Mouse (Mus musculus): ENCODE data around the gene Scn2b. TPM values are rescaled to one million over a fixed set of nuclear protein-coding genes. Genes with fewer than 3 reads are reported as not detected.

Gene Scn2b
- polyA plus RNA-seq, 1 experiment from 2014 or later: 3.0 TPM

DNA sequence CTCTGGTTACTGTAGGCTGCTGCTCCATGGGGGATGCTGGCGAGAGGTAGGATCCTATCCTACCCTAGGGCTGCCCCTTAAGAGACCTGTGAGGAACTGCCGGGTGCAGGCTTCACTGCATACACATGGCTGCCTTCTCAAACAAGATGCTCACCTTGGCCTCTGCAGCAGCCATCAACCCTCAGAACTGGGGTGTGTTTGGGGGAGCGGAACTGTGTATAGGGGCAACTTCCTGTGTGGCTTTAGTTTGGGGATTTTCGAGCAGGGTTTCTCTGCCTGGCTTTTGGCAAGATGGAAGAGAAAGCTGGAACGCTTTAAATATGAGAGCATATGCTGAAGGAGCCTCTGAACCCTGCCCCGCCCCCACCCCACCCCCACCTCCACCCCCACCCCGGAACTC lies 9.4 kb downstream of the Scn2b start:
- no peak for ATAC-seq
- Histone ChIP-seq H3K27ac (ENCODE audit: low read depth, low read length) (no peak overlapping the region), H3K4me1 (ENCODE audit: control insufficient read depth, insufficient read depth, low read length) (peaks cover 5% of the 10 kb centered on the region), H3K4me2 (ENCODE audit: low read length) (no peak overlapping the region), H3K36me3 (ENCODE audit: control insufficient read depth, insufficient read depth, low read length) (no peaks in the 10 kb centered on the region), H3K9ac (ENCODE audit: low read length) (no peak overlapping the region), H3K9me3 (replicated peaks; ENCODE audit: control insufficient read depth, low read length) (no peaks in the 10 kb centered on the region), H3K27me3 (replicated peaks; ENCODE audit: control insufficient read depth, insufficient read depth, low read length) (no peaks in the 10 kb centered on the region), H3K4me3 (ENCODE audit: low read depth, low read length) (no peak overlapping the region)
- no peak for DNase-seq (ENCODE audit: low spot score)
- WGBS: 64% methylated on average over 7 of the region's 7 CpGs

DNA sequence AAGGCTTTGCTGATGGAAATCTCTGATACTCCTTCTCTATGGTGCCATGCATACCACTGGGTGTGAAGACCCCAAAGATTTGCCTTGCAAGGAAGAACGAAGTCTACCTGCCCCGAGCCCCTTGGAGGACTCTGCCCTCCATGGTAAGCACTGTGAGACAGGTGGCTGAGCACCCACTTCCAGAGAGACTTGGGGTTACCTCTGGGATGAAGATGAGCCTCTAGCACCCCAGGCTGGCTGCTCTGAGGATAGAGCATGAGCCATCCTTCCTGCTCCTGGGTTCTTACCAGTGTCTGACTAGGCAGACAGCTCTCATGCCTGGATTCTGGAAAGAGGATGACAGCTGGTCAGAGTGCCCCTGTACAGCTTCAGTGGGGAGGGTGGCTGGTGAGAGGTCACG lies 12.5 kb downstream of the Scn2b start:
- H3K36me3 ChIP-seq (ENCODE audit: control insufficient read depth, insufficient read depth, low read length): no peaks in the 10 kb centered on the region
- 81% methylated on average over 3 of the region's 3 CpGs for WGBS
- H3K27ac ChIP-seq (ENCODE audit: low read depth, low read length): no peak overlapping the region
- no peaks in the 10 kb centered on the region for H3K9me3 ChIP-seq (replicated peaks; ENCODE audit: control insufficient read depth, low read length)
- H3K9ac ChIP-seq (ENCODE audit: low read length): no peak overlapping the region
- H3K4me1 ChIP-seq (ENCODE audit: control insufficient read depth, insufficient read depth, low read length): no peaks in the 10 kb centered on the region
- ATAC-seq: no peak
- H3K4me2 ChIP-seq (ENCODE audit: low read length): no peak overlapping the region
- H3K27me3 ChIP-seq (replicated peaks; ENCODE audit: control insufficient read depth, insufficient read depth, low read length): 0 out of 2 replicates have a peak, but pooled peaks cover 6% of the 10 kb centered on the region
- DNase-seq (ENCODE audit: low spot score): no peak
- no peak overlapping the region for H3K4me3 ChIP-seq (ENCODE audit: low read depth, low read length)

DNA sequence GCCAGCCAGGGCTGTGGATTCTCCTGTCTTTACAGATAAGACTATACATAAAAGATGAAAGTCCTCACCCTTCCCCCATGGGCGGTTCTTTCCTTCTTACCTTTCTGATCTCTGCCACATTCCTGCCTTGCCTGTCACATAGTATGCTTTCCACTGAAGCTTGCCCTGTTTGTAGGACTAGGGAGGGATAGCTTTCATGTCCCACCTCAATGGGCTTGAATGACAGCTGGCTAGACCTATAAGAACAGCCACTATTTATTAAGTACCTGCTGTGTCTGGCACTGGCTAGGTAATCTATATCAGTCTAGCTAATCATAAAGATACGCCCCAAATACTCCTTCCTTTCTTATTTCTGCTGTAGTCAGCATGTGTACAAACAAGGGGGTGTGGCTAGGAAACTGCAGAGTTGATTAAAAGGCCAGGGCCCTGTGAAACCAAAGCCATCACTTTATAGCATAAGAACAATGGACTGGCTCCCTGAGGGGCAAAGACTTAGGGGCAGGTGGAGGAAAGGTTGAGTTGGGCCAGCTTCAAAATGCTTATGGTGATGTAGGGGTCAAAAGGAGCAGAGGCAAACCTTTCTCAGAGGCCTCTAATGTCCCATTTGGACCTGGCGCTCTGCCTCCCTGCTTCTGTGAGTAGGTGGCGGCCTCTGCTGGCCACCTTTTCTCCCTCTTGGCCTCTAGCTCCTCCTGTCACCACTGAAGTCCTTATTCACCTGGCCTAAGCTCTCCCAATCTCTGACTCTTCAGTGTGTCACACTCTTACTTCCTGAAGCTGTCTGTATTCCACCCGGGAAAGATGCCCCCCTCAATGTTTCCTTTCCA lies 16.1 kb downstream of the Scn2b start:
- DNase-seq (ENCODE audit: low spot score) (peak; percentile 52), ATAC-seq (no peak)
- no peak overlapping the region for H3K9ac ChIP-seq (ENCODE audit: low read length)
- 21% methylated on average over 5 of the region's 5 CpGs for WGBS
- H3K4me3 ChIP-seq (ENCODE audit: low read depth, low read length): no peak overlapping the region
- H3K9me3 ChIP-seq (replicated peaks; ENCODE audit: control insufficient read depth, low read length): no peaks in the 10 kb centered on the region
- H3K36me3 ChIP-seq (ENCODE audit: control insufficient read depth, insufficient read depth, low read length): no peaks in the 10 kb centered on the region
- H3K4me2 ChIP-seq (ENCODE audit: low read length): no peak overlapping the region
- H3K27me3 ChIP-seq (replicated peaks; ENCODE audit: control insufficient read depth, insufficient read depth, low read length): peaks cover 32% of the 10 kb centered on the region
- no peak overlapping the region for H3K27ac ChIP-seq (ENCODE audit: low read depth, low read length)
- no peaks in the 10 kb centered on the region for H3K4me1 ChIP-seq (ENCODE audit: control insufficient read depth, insufficient read depth, low read length)

DNA sequence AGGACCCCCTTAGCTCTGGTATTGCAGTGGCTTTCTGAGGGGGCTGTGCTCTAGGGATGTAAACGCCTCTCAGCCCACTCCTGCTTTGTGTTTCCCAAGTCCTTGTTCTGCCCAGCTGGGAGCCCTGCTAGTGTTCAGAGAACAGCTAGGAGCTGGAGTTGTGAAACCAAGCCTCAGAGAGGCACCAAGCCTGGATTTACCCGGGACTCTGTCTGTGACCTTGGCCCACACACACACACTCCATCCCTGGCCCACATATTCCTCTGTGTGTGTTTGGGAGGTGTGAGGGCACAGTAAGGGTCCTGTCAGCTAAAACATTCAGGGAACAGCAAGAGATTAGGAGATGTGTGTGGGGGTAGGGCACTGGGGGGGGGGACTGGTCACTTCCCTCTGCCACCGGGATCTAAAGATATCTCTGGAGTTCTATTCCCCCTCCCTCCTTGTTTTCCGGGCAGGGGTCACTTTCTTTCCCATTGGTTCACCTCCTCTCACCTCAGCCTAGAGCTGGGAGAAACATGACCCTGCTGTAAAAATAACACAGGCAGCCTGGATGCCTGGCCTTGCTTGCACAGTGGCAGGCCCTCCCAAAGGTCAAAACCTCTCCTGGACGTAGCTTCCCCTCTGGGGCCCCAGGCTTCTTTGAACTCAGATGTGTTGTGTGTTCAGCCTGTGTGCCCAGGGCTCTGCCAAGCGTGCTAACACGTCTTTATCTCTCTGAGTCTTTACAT lies 19.0 kb downstream of the Scn2b start:
- no peaks in the 10 kb centered on the region for H3K9me3 ChIP-seq (replicated peaks; ENCODE audit: control insufficient read depth, low read length)
- H3K27ac ChIP-seq (ENCODE audit: low read depth, low read length): no peak overlapping the region
- H3K4me3 ChIP-seq (ENCODE audit: low read depth, low read length): no peak overlapping the region
- peaks cover 51% of the 10 kb centered on the region for H3K27me3 ChIP-seq (replicated peaks; ENCODE audit: control insufficient read depth, insufficient read depth, low read length)
- 17% methylated on average over 7 of the region's 7 CpGs for WGBS
- H3K36me3 ChIP-seq (ENCODE audit: control insufficient read depth, insufficient read depth, low read length): no peaks in the 10 kb centered on the region
- no peak overlapping the region for H3K9ac ChIP-seq (ENCODE audit: low read length)
- no peaks in the 10 kb centered on the region for H3K4me1 ChIP-seq (ENCODE audit: control insufficient read depth, insufficient read depth, low read length)
- no peak for DNase-seq (ENCODE audit: low spot score)
- H3K4me2 ChIP-seq (ENCODE audit: low read length): no peak overlapping the region
- ATAC-seq: no peak

DNA sequence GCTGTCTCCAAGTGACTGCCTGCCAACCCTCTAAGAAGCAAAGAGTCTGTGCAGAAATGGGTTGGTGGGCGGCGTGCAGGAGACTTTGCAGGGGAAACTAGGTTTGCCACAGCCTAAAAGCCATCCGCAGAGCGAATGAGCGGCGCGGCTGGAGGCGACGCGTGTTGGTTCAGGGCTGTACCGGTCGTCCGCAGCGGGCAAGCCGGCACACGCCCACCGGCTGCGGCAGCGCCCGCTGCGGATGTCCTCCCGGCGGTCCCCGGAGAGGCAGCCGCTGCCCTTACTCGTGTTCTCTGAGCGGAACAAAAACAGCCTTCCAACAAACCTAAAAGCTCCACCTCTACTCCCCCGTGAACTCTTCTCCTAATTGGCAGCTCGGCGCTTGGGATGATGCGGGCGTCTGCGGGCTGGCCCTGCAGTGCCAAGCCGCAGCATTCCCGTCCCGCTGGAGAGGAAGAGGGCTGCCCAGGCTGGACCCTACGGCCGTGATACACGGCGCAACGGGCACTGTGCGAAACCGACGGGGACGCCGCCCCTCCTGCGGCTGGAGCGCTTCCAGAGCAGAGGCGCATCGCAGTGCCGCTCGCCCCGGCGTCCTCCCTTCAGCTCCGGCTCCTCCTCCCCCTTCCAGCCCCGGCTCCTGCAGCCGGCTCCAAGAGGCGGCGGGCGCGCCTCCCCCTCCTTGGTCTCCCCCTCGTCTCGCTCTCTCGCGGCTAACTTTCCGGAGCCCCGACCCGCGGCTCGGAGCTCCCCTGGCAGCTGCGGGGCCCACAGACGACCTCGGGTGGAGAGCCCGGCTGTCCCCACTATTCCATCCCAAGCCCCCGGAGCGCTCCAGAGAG lies 20.8 kb downstream of the Scn2b start, which contains the start of gene Scn4b:
Scn4b (plus strand) TSS at position 205 of the 842 bp plus-strand sequence.
- peaks cover 51% of the 10 kb centered on the region for H3K27me3 ChIP-seq (replicated peaks; ENCODE audit: control insufficient read depth, insufficient read depth, low read length)
- peak within 1 kb of the TSS; percentile 44 for H3K4me3 ChIP-seq (ENCODE audit: low read depth, low read length)
- H3K4me1 ChIP-seq (ENCODE audit: control insufficient read depth, insufficient read depth, low read length): no peaks in the 10 kb centered on the region
- under 1% methylated on average over 66 of the region's 76 CpGs for WGBS
- peak; percentile 69 for ATAC-seq
- no peaks in the 10 kb centered on the region for H3K9me3 ChIP-seq (replicated peaks; ENCODE audit: control insufficient read depth, low read length)
- no peak within 1 kb of the TSS for H3K27ac ChIP-seq (ENCODE audit: low read depth, low read length)
- H3K36me3 ChIP-seq (ENCODE audit: control insufficient read depth, insufficient read depth, low read length): no peaks in the 10 kb centered on the region
- peak within 1 kb of the TSS; percentile 62 for H3K9ac ChIP-seq (ENCODE audit: low read length)
- H3K4me2 ChIP-seq (ENCODE audit: low read length): peak within 1 kb of the TSS; percentile 89
- DNase-seq (ENCODE audit: low spot score): peak; percentile 66

DNA sequence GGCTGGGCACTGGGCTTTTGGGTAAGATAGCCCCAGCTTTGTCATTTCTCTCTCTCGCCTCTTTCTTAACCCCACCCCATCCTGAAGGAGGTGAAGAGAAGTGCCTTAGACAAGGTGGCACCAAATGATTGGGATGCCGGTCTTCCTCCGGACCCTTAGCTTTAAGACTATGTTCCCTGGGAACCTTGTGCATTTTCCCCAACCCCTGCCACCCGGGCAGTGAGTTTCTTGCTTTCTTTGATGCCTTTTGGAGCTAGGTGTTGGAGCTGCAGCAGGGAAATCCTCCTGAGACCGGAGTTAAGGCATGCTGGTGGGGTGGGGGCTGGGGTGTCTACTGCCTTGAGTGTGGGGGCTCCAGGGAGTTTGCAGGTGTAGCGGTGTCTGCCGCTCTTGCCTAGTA lies 21.5 kb downstream of the Scn2b start:
- Histone ChIP-seq H3K4me2 (ENCODE audit: low read length) (peak overlapping the region; percentile 89), H3K4me1 (ENCODE audit: control insufficient read depth, insufficient read depth, low read length) (no peaks in the 10 kb centered on the region), H3K36me3 (ENCODE audit: control insufficient read depth, insufficient read depth, low read length) (no peaks in the 10 kb centered on the region), H3K4me3 (ENCODE audit: low read depth, low read length) (peak overlapping the region; percentile 44), H3K27ac (ENCODE audit: low read depth, low read length) (no peak overlapping the region), H3K9me3 (replicated peaks; ENCODE audit: control insufficient read depth, low read length) (no peaks in the 10 kb centered on the region), H3K9ac (ENCODE audit: low read length) (peak overlapping the region; percentile 62), H3K27me3 (replicated peaks; ENCODE audit: control insufficient read depth, insufficient read depth, low read length) (peaks cover 55% of the 10 kb centered on the region)
- ATAC-seq (no peak), DNase-seq (ENCODE audit: low spot score) (no peak)
- WGBS: 9% methylated on average over 7 of the region's 7 CpGs

DNA sequence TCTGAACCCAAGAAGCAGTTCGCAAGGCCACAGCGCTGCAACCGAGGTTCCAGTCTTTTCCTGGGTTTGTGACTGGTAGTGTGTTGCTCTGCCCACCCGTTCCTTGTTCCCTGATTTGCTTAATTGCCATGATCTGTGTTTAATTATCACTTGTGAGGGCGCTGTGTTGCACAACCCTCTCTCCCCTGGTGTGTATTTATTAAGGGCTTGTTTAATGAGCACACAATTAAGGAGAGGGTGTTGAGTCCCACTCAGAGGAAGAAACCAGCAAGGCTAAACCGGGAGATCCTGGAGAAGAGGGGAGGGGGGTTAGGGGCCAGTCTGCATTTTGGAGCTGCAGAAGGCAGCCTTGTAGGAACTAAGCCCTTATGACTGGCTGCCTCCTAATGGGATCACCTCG lies 23.4 kb downstream of the Scn2b start:
- Histone ChIP-seq H3K36me3 (ENCODE audit: control insufficient read depth, insufficient read depth, low read length) (no peaks in the 10 kb centered on the region), H3K27me3 (replicated peaks; ENCODE audit: control insufficient read depth, insufficient read depth, low read length) (peaks cover 62% of the 10 kb centered on the region), H3K4me1 (ENCODE audit: control insufficient read depth, insufficient read depth, low read length) (peaks cover 3% of the 10 kb centered on the region; the same call in 1 of the 2 replicates), H3K4me2 (ENCODE audit: low read length) (no peak overlapping the region), H3K4me3 (ENCODE audit: low read depth, low read length) (no peak overlapping the region), H3K27ac (ENCODE audit: low read depth, low read length) (no peak overlapping the region), H3K9me3 (replicated peaks; ENCODE audit: control insufficient read depth, low read length) (no peaks in the 10 kb centered on the region), H3K9ac (ENCODE audit: low read length) (no peak overlapping the region)
- ATAC-seq: no peak
- 9% methylated on average over 7 of the region's 7 CpGs for WGBS
- DNase-seq (ENCODE audit: low spot score): peak; percentile 52

DNA sequence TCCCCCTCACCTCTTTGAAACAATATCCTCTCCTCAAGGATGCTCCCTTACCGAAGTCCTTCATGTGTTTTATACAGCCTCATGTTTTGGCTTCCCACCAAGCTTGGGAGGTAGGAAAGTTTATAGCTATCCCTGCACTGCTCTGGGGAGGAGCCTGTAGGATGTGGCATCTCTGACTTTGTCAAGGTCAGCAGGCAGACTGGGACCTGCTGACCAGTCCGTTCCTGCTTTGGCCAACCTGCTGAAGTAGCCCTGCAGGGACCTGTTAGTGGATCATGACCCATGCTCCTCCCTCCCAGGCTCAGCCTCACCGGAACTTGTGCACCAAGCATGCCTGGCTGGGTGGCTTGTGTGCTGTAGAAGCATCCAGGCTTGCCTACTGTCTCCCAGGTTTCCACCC lies 25.1 kb downstream of the Scn2b start:
- H3K4me2 ChIP-seq (ENCODE audit: low read length): no peak overlapping the region
- H3K36me3 ChIP-seq (ENCODE audit: control insufficient read depth, insufficient read depth, low read length): no peaks in the 10 kb centered on the region
- peaks cover 5% of the 10 kb centered on the region; the same call in 1 of the 2 replicates for H3K4me1 ChIP-seq (ENCODE audit: control insufficient read depth, insufficient read depth, low read length)
- ATAC-seq (no peak), DNase-seq (ENCODE audit: low spot score) (no peak)
- no peak overlapping the region for H3K4me3 ChIP-seq (ENCODE audit: low read depth, low read length)
- peaks cover 55% of the 10 kb centered on the region for H3K27me3 ChIP-seq (replicated peaks; ENCODE audit: control insufficient read depth, insufficient read depth, low read length)
- H3K9me3 ChIP-seq (replicated peaks; ENCODE audit: control insufficient read depth, low read length): no peaks in the 10 kb centered on the region
- no peak overlapping the region for H3K27ac ChIP-seq (ENCODE audit: low read depth, low read length)
- H3K9ac ChIP-seq (ENCODE audit: low read length): no peak overlapping the region
- 52% methylated on average over 3 of the region's 3 CpGs for WGBS
